Mouse (Mus musculus) monocyte, adult 2 months (primary cell): ENCODE data around the gene Olfr420.

Experiments used
- DNase-seq, 2 experiments: peaks; one replicate each; pipeline ENCODE4 v3.0.0; 2022; ENCODE audit warnings: low spot score in 2 of 2, low read depth in 1 of 2

Gene Olfr420

GRCm38 (mm10) chr1:174155333-174155732 lies at the start of gene Olfr420:
Olfr420 (plus strand) TSS chr1:174155633.
- no peak for DNase-seq

- DNase-seq: no peak
These were observed 34.4 kb upstream of the Olfr420 start, which contains the start of gene Olfr231 for GRCm38 (mm10) chr1:174121062-174121461. Olfr231 (minus strand) TSS chr1:174121162.

- DNase-seq: no peak
These were observed 24.2 kb upstream of the Olfr420 start, which contains the start of gene Olfr424 for GRCm38 (mm10) chr1:174131217-174131616. Olfr424 (plus strand) TSS chr1:174131517.

GRCm38 (mm10) chr1:174131999-174132398 lies 23.4 kb upstream of the Olfr420 start:
- no peak for DNase-seq

- DNase-seq: no peak
These were observed 14.0 kb upstream of the Olfr420 start for GRCm38 (mm10) chr1:174141384-174141783.

GRCm38 (mm10) chr1:174146696-174147095 lies 8.7 kb upstream of the Olfr420 start:
- DNase-seq: no peak

GRCm38 (mm10) chr1:174149289-174149688 lies 6.1 kb upstream of the Olfr420 start:
- DNase-seq: no peak

- no peak for DNase-seq
These were observed 2.2 kb downstream of the Olfr420 start for GRCm38 (mm10) chr1:174157622-174158021.

GRCm38 (mm10) chr1:174158512-174158911 lies 3.1 kb downstream of the Olfr420 start:
- no peak for DNase-seq

- no peak for DNase-seq
These were observed 3.7 kb downstream of the Olfr420 start for GRCm38 (mm10) chr1:174159095-174159494.

- DNase-seq: no peak
These were observed 13.6 kb downstream of the Olfr420 start for GRCm38 (mm10) chr1:174169024-174169423.

- DNase-seq: no peak
These were observed 15.5 kb downstream of the Olfr420 start for GRCm38 (mm10) chr1:174170706-174171501.

- no peak for DNase-seq
These were observed 16.1 kb downstream of the Olfr420 start for GRCm38 (mm10) chr1:174171537-174171936.

GRCm38 (mm10) chr1:174172605-174173004 lies 17.2 kb downstream of the Olfr420 start, which contains the start of gene Spta1:
Spta1 (plus strand) TSS chr1:174172776.
- DNase-seq: no peak

- DNase-seq: peak in 1 of 2 experiments; percentile 16
These were observed 49.3 kb downstream of the Olfr420 start for GRCm38 (mm10) chr1:174204699-174205098.
